Mouse (Mus musculus) lung, postnatal 0 days (tissue): ENCODE measurements around the gene Zfpm1.

Experiments used
- CTCF ChIP-seq: IDR thresholded peaks from 2 replicates; pipeline ENCODE4 v1.5.1; 2016; ENCODE audit warnings: antibody characterized with exemption, mild to moderate bottlenecking
- EP300 ChIP-seq: IDR thresholded peaks from 2 replicates; pipeline ENCODE4 v1.6.1; 2016; ENCODE audit warnings: antibody characterized with exemption, mild to moderate bottlenecking, control low read depth

- TF ChIP-seq CTCF (no peak), EP300 (no peak)
Measured at GRCm38 (mm10) chr8:122343758-122344157, 61.8 kb downstream of the Zfpm1 start.
